ENCODE assay signal across 14 mouse cellular contexts in genomic region chr14:75237096-75237495, GRCm38 (mm10). TPM values are rescaled to one million over a fixed set of nuclear protein-coding genes. Genes with fewer than 3 reads are reported as not detected.
"Had no signal": no experiment of that assay in that cellular context is flagged by ENCODE, and none has a peak within 500 bp of the region (broad histone marks: within the 10 kb centered on the region; RNA-seq: fewer than 3 reads in every experiment).

No protein-coding gene starts in this region.

- H3K27ac ChIP-seq: limb, embryonic 13.5 days had no signal

- H3K4me3 ChIP-seq: kidney, embryonic 15.5 days; limb, embryonic 13.5 days; liver, embryonic 12.5 days; midbrain, embryonic 12.5 days had no signal

- H3K36me3 ChIP-seq: kidney, embryonic 15.5 days; limb, embryonic 13.5 days; liver, embryonic 12.5 days; midbrain, embryonic 12.5 days had no signal

- ATAC-seq: liver, embryonic 12.5 days; midbrain, embryonic 16.5 days had no signal

- H3K9ac ChIP-seq: kidney, embryonic 15.5 days; limb, embryonic 13.5 days; liver, embryonic 12.5 days; lung, embryonic 14.5 days; midbrain, embryonic 12.5 days had no signal

- H3K9me3 ChIP-seq: kidney, embryonic 15.5 days; limb, embryonic 13.5 days; liver, embryonic 12.5 days; midbrain, embryonic 12.5 days had no signal

- DNase-seq: kidney, adult 11 months; kidney, postnatal 25 days; left cerebral cortex, postnatal 4 days; lung, embryonic 14.5 days; lung, postnatal 14 days; right cerebral cortex, adult 18-20 months; right cerebral cortex, postnatal 25 days; thymus, postnatal 36 days had no signal

- H3K4me2 ChIP-seq: kidney, embryonic 15.5 days; limb, embryonic 13.5 days; liver, embryonic 12.5 days; lung, embryonic 14.5 days; midbrain, embryonic 12.5 days had no signal

- H3K27me3 ChIP-seq: kidney, embryonic 15.5 days; limb, embryonic 13.5 days; liver, embryonic 12.5 days had no signal

RNA-seq across cellular contexts. Expression of gene Cpb2, which starts 5.0 kb away (rescaled TPM):
- polyA plus RNA-seq: limb, embryonic 13.5 days; lung, embryonic 14.5 days; midbrain, embryonic 12.5 days; midbrain, embryonic 16.5 days; small intestine, adult 2 months had no signal
